Mouse (Mus musculus) CH12F3 (cell line): ENCODE results near the gene Tcf20.

Source experiments
- in situ Hi-C: fragments of 300-500 bp; cut with MboI; formaldehyde crosslinking; loops from 2 replicates; pipeline ENCODE4 v1.14.3; 2020; ENCODE audit warnings: low sequenced_read_pairs

The Tcf20 gene

DNA sequence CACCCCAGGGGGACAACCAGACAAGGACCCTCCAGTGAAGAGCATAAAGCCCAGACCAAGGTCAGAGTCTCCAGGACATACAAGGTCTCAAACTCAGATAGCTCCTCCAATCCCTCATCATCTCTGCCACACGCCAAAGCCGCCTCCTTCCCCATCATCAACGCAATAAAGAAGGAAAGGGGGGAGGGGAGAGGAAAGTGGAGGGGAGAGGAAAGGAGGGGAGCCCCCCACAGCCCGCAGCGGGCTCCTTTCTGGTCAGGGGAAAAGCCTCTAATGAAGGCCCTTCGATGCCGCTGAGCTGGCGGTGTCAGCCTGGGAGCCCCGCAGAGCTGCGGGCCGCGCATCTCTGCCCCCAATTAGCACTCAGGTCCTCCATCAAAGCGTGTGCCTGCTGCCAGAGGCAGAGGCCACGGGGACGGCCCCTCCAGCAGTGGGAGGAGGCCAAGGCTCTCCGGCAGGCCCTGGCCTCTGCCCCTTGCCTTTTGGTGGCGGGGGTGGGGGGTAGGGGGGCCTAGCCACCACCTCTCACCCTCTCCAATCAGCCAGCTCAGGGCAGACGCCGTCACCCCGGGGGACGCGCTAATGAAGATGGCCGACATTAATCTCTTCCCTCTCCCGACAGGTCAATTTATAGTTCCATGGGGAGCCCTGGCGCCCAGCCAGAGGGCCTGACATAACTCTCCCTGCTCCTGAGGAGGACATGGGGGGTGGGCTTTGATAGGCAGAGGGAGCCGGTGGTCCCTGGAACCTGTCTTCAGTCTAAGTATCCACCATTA is 26.7 kb downstream of the Tcf20 start:
- in situ Hi-C loops = no loop called here

DNA sequence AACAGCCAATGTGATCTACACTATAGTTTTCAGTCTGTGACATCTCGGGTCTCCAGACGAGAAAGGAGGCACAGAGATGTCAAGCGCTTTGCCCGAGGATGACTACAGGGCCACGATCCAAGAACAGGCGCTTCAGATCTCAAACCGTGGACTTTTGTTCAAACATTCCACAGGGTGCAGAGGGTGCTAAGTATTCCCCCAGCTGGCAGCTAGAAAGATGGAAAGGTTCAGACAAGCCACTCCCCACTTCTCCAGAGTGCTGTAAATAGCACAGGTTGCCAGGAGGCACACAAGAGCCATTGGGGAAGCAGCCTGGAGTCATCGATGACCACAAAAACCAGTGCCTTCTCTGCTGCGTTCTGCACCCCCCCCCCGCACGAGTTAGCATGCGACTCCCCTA is 28.5 kb downstream of the Tcf20 start:
- in situ Hi-C loops = no loop called here

DNA sequence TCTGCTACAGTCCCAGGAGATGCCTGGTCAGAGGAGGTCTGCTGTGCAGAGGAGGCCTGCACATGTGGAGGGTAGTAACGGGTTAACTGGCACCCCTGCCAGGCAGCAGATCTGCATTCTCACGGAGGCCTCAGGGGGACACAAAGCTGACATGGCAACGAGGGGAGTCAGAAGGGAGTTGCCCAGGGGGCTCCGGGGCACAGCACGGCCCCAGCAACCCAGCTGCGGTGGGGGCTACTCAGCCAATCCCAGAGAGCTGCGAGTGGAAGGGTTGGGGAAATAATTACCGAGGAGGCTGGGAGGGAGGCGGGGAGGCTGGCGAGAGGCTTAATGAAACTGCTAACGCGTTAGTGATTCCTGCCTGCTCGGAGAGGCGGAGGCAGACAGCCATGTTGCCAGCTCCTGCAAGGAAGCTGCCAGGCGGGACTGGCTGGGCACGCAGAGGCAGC is 29.4 kb downstream of the Tcf20 start:
- in situ Hi-C loops = no loop called here

DNA sequence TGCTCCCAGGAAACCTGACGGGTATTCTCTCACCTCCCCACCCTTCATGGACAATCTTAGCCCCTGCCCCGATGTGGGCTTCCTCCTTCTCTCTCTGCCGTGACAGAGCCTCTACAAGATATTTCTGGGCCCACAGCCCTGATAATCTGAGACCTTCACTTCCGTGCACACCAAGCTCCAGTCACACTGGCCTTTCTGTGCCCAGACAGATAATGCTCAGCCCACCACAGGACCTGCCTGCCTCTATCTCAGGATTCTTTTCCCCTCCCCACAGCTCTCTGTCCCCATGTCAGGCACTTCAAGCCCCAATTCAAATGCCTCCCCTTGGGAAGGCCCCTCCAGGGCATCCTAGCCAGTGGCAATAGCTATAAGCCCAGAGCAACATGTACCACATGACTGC is 31.0 kb downstream of the Tcf20 start:
- in situ Hi-C loops = no loop called here

DNA sequence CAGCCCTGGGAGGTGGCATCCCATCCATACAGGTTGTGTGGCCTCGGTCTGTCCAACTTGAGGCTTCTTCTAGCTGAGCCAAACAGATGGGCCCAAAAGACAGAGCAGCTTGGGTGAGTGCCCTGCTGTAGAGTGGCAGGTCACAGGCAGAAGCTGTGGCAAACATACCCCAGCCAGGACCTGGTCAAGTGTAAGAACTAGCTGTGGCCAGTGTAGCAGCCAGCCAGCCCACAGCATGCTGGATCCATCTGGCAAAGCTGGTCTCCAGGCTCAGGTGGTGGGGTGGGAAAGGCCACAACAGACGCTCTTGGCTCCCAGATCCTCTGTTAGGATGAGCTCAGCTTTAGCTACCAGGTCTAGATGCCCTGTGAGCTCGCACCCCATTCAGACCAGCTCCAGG is 31.4 kb downstream of the Tcf20 start:
- in situ Hi-C loops = no loop called here

DNA sequence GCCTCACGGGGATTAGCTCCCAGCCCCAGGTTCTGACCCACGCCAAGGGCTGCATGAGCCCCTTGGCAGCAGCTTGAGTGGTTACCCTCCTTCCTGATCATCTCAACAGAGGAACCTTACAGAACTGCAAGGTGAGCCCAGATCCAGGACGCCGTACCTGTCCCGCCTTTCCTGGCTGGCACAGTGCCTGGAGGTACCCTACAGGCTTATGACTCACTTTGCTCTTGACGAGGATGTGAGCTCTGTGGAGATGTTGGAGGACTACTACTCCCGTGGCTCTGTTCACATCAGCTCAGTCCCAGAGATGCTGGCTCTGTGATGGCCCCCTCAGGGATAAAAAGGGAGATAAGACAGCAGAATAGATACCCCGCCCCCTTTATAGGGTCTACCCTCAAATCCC is 32.4 kb downstream of the Tcf20 start:
- in situ Hi-C loops = no loop called here

DNA sequence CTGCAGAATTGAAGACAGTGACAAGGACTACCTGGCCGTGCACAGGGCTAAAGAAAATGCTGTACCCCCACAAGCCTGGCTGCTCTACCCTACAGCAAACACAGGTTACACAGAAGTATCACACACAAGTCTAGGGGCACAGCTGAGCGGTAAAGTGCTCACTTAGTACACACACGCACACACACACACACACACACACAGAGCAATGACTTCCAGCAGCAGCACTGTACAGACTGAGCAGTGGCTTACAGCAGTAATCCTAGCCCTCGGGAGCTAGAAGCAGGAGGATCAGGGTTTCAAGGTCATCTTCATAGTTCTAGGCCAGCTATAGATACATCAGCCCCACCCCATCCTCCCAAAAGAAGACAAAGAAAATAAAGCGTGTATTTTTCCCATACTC is 33.6 kb downstream of the Tcf20 start:
- in situ Hi-C loops = no loop called here

DNA sequence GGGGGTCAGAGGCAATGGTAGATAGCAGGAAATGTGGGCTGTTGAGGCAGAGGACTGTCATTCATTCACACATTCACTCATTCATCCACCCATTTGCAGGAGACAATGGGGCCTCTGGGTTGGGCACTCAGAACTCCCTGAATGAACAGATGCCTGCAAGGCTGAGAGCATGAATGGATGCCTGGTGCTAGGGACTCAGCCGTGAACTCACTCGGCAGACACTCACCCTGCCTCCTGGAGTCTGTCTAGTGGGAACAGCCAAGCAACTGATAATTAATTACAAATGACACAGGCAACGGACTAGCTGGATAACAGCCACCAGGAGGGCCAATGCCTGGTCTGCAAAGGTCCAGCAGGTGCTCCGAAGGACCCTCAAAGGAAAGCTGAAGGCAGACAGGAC is 34.6 kb downstream of the Tcf20 start:
- in situ Hi-C loops = no loop called here

DNA sequence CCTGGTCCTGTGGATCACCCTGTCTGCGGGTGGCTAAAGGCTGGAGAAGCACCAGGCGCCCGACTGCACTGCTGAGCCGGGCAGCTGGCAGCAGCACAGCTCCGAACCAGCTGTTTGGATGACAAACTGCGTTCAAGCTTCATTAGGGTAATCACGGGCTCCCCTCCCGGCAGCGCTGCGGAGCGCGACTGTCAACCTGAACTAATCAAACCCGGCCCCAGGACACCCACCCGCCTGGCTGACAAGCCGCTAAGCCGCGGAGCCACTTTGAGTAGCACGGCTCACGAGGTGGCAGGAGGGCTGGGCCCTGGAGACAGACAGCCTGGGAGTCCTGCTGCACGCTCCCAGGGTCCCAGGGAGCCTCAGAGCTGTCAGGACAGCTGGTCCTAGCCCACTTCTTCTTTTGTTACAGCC is 35.4 kb downstream of the Tcf20 start:
- in situ Hi-C loops = no loop called here

DNA sequence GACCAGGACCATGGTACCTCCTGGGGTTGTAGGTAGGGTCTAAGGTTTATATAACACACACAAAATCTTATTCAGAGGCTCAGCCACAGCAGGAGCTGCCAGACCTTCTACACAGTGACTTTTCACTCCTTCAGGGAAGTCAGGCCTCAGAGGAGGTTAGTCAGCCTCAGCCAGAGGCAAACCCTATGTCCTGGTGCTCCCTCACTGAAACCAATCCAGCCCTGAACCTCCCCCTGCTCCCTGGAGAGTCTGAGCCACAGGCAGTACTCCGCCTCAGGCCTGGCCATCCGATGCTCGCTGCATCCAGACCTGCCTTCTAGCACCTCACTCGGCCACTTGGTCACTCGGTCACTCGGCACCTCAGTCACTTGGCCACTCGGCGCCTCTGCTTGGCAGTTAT is 37.4 kb downstream of the Tcf20 start:
- in situ Hi-C loops = no loop called here

DNA sequence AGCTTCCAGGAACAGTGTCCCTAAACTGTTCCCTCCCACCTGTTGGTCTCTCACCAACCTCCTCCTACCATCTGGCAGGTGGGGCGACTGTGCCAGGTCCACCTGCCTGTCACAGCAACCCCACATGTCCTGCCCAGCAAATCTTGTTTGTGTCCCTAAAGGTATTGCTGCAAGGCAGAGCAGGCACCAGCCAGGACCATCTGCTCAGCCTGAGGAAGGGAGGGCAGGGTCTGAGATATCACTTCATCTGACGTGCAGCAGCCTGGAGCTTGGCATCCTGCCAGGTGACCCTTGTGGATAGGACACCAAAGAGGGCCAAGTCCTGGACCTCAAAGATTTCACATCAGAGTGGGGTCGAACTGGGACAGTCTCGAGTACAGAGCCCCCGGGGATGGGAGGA is 40.2 kb downstream of the Tcf20 start:
- in situ Hi-C loops = no loop called here

DNA sequence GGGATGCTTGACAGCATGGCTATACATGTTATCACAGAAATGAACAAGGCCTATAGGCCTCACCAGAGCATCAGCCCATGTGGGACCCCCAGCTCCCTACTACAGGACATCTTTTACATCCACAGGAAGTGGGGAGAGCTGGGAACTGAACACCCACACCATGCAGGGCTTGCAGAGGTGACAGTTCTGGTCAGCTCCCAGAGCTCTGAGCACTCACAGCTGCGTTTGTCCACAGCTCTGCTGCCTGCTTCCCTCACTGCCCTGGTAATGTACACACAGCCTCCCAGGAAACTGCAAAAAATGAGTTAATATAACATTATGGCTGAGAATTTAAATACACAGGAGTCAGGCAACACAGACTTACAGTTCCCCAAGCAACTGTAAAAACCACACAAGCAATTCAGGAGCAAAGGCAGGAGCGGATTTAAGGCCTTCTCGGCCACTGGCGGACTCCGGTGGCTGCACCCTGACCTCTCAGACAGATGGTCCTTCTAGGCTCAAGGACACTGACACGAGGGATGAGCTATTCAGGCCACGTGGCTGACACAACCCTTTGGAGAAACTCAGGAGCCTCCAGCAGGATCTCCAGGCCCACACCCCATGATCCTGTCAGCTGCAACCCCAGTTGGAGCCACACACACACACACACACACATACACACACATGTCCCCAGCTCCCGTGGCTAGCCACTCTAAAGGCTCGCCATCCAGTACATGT is 43.0 kb downstream of the Tcf20 start:
- in situ Hi-C loops = no loop called here

DNA sequence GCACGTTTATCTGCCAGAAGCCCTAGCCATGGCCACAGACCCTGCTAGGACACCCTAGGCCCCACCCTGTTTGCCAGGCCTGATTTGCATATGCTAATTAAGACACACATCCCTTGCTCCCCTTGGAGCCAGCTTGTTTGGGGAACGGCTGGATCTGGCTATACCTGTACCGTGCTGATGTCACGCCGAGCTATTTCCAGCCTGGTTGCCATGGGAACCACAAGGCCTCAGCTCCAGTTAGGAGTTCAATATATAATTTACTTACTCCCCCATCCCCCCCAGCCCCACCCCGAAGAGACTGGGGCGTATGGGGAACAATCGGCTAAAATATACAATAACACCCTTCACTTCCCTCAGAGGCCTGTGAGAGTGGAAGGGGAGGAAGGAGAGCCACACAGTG is 45.9 kb downstream of the Tcf20 start:
- in situ Hi-C loops = no loop called here

DNA sequence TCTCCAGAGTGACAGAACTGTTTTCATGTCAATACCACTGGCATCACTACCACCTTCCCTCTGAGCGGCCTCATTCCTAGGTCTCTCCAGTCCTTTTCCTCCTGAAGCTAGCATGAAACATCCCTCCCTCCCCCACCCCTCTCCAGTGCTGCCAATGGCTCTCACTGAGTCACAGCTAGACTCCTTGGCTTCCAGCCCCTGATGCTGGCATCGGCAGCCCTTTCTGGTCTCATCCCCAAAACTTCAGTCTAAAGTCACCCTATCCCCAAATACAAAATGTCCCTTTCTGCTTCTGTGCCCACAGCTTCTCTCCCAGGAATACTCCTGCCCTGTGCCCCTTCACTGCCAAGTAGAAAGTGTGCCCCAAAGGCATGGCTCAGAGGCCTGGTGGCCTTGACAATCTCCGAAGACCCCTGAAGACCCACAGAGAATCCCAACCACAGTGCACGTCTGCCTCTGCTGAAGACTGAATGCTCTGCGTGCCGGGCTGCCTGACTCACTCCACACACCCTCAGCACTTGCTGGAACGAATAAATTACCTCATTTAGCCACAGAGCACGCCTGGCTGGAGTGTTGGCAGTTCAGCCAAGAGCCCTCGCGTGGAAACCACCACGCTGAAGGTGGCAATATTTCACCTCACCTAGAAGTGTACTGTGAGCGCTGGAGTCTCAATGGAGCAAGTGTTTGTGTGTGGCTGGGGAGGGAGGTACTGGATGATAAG is 47.0 kb downstream of the Tcf20 start:
- in situ Hi-C loops = no loop called here

DNA sequence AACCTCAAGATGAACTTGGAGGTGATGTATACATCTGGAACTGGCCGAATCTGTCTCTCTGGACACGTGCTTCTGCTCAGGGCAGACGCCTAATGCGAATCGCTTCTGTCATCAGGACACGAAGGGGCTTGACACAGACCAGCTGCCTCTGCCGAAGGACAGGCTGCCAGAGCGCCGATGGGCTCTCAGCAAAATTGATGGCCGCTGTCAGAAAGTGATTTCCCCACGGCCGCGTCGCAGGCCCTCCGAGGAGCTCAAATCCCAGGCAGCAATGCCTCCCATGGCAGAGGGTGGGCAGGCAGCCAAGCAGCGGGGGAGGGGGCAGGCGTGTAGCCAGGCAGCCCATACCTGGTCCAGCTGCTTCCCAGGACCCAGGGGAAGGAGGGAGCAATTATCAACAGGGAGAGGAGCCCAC is 49.5 kb downstream of the Tcf20 start:
- in situ Hi-C loops = no loop called here

DNA sequence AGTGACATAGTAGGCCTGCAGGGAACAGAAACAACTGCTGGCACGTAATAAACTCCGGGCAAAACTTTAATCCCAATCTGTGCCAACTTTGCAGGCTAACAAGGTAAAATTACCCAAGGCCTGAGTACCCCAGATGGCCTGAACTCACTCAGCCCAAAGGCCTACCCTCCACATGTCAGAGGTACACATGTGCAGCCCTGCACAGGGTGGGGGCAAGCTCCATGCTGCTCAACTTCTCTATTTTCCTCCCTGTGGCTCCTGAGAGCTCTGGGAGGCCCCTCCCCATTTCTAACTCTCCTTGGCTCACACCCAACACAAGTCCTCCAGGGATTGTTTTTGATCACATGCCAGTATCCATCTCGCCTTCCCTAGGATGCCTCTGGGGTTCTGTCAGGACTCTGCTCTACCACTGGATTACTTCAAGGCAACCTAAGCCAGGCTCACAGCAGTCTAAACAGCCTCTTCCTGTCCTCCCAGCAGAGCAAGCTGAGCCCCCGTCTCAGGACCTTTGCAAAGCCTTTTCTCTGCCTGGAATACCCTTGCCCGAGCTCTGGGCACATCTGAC is 50.2 kb downstream of the Tcf20 start:
- in situ Hi-C loops = no loop called here

DNA sequence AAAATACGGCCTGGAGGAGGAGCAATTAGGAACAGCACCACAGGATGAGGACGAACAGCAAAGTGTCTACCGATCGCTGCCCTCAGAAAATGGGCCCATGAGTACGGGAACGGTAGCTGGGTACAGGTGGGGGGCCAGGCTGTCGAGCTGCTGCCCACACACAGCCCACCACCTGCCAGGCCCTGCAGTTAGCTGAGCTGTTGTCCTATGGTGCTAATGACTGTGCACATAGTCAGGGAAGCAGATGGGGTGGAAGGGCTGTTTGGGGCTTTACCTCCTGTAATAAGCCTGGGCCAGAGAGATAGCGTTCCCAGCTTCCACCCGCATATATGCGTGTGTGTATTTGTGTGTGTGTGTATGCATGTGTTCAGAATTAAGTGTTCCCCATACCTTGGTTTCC is 52.7 kb downstream of the Tcf20 start:
- in situ Hi-C loops = no loop called here

DNA sequence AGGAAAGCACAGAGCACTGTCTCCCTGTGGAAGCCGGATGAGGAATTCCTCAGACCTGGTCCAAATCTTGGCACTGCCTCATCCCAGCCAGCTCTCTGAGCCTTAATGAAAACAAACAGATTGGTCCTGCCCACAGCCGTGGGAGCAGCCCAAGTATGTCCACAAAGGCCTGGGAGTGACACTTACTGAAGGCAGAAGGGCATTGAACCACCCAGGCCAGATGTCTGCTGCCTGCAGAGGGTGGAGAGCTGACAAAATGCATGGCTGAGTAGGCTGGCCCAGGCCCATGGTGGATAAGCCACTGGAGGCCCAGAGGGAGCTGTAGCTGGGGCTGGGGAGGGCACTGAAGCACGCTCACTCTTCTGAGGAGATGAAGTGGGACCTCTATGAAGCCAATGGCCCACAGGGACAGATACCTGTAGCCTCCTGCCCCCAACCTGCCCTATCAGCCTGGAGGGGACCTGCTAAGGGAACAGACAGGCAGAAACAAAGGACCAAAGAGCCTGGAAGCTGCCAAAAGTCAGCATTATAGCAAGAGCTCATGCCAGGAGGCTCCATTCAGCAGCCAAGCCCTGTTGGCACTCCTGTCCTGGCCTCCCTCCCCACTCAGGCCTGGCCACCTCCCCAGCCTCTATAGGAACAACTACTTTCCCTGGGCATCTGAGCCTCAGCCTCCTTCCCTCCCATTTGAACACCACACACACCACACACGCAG is 54.6 kb downstream of the Tcf20 start:
- in situ Hi-C loops = no loop called here

DNA sequence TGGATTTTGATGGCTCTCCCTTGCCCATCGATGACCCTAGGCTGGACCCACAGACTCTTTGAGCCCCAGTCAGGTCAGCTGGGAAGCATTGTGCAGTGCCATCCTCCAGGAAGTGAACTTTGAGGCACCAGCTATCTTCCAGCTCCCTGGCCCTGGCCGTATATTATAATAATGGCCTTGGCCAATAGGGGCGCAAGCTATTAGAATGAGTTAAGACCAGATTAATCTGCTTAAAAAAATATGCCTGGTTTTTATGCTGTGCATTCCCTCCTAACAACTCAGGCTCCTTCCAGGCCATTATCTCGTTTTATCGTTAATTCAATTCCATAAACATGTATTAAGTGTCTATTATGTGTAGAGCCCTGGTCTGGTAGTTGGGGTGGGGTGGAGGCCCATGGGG is 56.2 kb downstream of the Tcf20 start:
- in situ Hi-C loops = no loop called here

DNA sequence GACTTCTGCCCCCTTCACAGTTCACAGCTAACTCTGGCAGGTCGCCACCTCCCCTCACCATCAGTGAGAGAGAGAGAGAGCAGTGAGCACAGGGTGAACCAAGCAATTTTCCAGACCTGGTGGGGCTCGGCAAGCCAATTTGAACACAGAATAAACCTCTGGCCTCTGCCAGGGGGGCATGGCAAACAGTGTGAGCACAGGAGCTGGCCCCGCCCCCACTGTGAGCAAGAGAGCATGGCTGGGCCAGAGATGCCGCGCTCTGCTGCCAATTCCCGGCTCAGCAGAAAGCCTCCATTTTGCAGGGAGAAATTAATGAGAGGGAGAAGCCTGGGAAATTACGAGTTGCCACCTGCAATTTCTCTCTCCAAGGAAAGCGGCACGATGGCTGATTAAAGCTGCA is 58.1 kb downstream of the Tcf20 start:
- in situ Hi-C loops = no loop called here

DNA sequence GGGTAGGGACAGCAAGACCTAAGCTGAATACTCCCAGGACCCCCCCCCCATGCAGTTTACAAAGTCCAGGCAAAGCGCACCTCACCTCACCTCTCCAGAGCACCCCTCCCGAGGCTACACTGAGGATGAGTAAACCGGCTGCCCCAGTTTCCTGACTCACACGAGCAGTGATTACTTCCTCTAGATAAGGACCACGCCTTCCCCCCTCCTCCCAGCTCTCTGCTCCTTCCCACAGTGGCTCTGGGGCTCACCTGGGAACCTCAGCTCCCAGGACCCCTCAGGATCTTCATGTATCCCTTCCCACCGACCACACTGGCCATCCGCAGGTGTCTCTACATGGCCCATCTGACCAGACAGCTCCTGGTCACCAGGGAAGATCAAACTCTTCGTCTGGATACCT is 58.8 kb downstream of the Tcf20 start:
- in situ Hi-C loops = no loop called here
